Mouse (Mus musculus): Measurements from ENCODE around the gene Ripor3.

Ripor3 gene

DNA sequence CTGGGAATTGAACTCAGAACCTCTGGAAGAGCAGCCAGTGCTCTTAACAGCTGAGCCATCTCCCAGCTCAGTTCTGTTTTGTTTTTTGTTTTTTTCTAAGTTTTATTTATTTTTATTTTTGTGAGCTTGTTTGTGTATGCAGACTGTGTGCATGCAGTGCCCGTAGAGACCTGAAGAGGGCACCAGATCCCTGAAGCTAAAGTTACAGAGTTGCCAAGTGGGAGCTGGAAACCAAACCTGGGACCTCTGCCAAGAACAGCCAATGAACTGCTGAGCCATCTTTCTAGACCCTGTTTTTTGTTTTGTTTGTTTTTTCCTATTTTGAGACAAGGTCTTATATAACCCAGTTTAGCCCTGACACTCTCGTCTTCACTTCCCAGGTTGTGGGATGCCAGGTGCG, 18.0 kb upstream of the Ripor3 start:
- no peak for DNase-seq (ENCODE audit: low read depth, low spot score)

DNA sequence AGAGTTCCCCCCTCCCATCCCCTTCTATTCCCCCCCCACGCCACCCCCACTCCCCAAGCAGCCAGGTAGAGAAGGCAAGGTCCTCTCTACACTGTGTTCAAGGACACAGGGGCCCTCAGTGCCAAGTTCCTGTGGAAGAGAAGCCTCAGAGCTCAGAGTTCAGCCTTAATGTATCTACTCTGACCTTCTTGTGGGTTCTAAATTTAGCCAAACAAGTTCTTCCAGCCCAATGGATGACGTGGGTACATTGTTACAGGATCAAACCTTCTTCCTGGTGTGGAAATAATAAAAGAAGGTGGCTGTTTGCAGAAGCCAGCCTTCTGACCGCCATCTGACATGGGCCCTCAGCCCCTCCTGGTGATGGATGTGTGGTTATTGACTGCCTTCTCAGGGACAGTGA, 16.0 kb upstream of the Ripor3 start:
- DNase-seq (ENCODE audit: low read depth, low spot score) = no peak

GRCm38 (mm10) chr2:168025882-168026281, 15.5 kb upstream of the Ripor3 start:
- no peak for DNase-seq (ENCODE audit: low read depth, low spot score)

- no peak for DNase-seq (ENCODE audit: low read depth, low spot score)
Observed at GRCm38 (mm10) chr2:168025174-168025573, 14.8 kb upstream of the Ripor3 start.

DNA sequence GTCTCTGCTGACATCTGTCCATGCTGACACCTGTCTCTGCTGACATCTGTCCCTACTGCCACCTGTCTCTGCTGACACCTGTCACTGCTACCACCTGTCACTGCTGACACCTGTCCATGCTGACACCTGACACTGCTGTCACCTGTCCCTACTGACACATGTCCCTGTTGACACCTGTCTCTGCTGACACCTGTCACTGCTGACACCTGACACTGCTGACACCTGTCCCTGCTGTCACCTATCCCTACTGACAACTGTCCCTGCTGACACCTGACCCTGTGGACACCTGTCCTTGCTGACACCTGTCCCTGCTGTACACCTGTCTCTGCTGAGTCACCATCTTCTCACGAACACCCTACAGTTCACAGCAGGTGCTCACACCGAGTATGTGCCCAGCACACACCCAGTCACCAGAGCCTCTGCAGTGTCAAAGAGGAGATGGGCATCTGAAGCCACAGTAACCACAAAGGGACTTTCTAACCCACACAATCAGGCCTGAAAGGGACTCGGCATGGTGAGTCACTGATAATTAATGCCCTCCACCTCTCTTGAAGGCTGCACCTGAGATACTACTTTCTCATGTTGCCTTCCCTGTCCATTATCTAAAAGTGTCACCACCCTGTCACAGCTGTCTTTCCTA, 13.5 kb upstream of the Ripor3 start:
- no peak for DNase-seq (ENCODE audit: low read depth, low spot score)

DNA sequence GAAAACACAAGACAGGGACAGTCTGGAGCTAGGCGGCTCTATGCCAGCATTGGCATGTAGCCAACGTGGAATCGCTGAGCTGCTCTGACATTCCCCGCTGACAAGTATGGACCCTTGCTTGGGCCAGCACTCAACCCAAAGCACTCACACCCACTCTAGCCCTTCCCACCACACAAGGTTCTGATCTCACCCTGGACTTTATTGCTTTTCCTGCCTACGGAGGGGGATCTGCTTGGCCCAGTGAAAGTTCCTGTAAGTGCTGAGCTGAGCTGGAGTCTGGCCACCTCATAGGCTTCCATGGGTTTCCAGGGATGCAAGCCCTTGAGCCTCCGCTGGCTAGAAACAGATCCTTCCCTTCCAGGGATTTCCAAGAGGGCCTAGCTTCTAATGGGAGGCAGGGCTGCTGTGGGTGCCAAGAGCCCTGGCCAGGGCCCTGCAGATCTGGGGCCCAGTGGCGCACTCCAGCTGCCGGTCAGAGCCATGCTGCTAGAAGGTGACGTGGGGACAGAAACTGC, 8.8 kb upstream of the Ripor3 start:
- no peak for DNase-seq (ENCODE audit: low read depth, low spot score)

DNA sequence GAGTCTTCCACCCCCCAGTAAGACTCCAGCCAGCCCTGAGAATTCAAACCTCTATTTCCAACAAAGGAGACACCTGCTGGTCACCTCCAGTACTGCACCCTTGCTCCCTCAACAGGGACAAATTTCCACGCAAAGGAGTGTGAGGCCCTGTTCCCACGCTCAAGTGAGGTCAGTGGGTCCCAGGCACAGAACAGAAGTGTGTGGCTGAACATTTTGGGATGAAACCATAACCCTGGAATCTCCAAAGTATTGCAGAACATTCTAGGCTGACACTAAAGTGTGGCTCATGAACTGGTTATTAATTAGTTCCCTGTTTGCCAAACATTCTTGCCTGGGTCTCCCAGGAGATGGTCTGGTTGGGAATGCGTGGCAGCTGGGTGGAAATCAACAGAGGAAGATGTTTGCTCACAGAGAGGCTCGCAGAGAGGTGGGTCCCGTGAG, 6.6 kb upstream of the Ripor3 start:
- DNase-seq (ENCODE audit: low read depth, low spot score) = peak; percentile 49

DNA sequence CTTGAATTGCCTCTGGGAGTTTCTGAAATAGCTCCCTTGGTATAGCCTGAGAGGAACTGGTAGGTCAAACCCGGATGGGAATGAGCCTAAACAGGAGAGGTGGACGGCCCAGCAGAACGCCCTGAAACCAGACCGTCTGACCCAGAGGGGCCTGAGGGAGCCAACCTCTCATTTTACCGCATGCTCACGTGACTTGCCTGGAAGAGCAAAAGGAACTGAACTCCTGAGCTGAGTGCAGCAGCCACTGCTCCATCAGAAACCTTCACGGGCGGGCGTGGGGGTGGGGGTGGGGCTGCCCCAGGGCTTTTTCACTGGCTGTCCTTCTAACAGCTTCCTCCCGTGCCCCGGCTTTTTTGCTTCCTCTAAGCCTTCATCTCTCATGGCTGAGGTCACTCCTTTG, 475 bp upstream of the Ripor3 start:
- DNase-seq (ENCODE audit: low read depth, low spot score) = no peak

DNA sequence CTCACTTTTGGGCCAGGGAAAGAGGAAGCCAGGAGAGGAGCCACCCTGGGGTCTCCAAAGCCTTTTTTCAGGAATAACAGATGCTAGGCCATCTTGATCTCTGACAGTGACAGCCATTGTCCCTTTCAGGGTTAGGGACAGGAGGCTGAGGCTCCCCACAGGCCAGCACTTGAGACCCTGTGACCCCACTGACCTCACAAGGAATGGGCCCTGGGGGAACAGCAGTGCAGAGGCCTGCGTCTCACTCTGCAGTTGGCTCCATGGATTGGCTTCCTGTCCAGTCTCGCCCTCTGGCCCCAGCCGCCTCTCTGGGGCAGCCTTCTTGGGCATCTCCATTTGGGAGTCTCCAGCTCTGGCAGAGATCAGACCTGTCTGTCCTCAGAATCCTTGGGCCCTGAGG, 2.3 kb downstream of the Ripor3 start:
- DNase-seq (ENCODE audit: low read depth, low spot score) = no peak

DNA sequence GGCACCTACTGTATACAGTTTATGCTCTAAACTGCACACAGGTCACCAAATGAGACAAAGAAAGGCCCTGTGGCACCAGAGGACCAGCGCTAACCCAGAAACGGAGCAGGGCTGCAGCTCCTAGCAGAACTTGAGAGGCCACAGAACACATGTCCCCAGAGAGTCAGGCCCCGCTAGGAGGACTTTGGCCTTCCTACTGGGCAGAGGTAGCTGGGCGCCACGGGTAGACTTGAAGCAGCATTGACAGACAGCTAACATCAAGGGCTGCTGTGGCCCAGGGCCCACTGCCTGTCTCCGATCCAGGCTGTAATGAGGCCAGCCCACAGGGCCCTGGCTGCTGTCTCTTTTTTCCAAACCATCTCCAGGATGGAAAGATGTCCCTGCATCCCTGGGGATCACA, 3.9 kb downstream of the Ripor3 start:
- no peak for DNase-seq (ENCODE audit: low read depth, low spot score)

GRCm38 (mm10) chr2:168005616-168006015, 4.8 kb downstream of the Ripor3 start:
- no peak for DNase-seq (ENCODE audit: low read depth, low spot score)

- DNase-seq (ENCODE audit: low read depth, low spot score) = no peak
Observed at GRCm38 (mm10) chr2:168005005-168005404, 5.4 kb downstream of the Ripor3 start.

GRCm38 (mm10) chr2:168004369-168004768, 6.0 kb downstream of the Ripor3 start:
- no peak for DNase-seq (ENCODE audit: low read depth, low spot score)

DNA sequence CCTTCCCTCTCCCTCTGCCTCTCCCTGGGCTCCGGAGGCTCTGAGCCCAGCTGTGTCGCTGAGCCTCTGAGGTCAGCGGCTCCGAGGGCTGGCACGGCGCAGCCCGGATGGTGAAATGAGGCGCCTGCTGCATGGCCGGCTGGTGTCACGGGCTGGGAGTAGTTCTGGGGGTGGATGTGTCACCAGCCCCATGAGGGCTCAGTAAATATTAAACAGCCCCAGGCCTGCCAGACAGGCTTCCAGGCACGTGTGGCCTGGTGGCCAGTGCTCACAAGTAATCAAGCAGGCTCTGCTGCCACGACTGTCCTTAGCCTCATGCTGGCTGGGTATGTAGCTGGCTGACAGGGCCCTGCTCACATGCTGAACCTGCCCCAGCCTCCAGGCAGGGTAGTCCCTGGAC, 7.0 kb downstream of the Ripor3 start:
- DNase-seq (ENCODE audit: low read depth, low spot score) = no peak

- DNase-seq (ENCODE audit: low read depth, low spot score) = no peak
Observed at GRCm38 (mm10) chr2:168002884-168003283, 7.5 kb downstream of the Ripor3 start.

GRCm38 (mm10) chr2:168002188-168002587, 8.2 kb downstream of the Ripor3 start:
- no peak for DNase-seq (ENCODE audit: low read depth, low spot score)

GRCm38 (mm10) chr2:167999145-167999743, 11.2 kb downstream of the Ripor3 start:
- no peak for DNase-seq (ENCODE audit: low read depth, low spot score)

- no peak for DNase-seq (ENCODE audit: low read depth, low spot score)
Observed at GRCm38 (mm10) chr2:167997562-167997961, 12.9 kb downstream of the Ripor3 start.

DNA sequence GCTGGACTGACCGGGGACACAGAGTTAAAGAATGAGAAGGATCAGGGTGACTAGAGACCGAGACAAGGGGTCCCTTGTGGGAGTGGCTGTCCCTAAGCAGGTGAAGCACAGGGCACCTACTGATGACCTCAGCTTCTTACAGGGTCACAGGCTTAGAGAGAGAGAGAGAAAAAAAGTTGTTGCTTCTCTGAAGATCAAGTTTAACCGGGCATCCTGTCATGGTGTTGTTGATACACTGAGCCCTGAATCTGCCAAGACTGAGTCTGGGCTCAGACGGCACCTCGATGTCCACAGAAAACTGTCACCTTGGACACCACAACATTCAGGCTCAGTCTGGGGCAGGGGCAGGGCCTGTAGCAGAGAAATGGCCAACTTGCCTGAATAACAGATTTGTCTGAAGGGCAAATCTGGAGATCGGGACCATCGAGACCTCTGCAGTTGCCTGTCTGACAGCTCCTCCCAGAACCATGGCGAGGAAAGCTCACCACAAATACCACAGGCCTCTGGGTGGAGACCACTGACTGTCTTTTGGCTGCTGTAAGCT, 13.7 kb downstream of the Ripor3 start:
- no peak for DNase-seq (ENCODE audit: low read depth, low spot score)

- DNase-seq (ENCODE audit: low read depth, low spot score) = no peak
Observed at GRCm38 (mm10) chr2:167995870-167996635, 14.4 kb downstream of the Ripor3 start.

- DNase-seq (ENCODE audit: low read depth, low spot score) = no peak
Observed at GRCm38 (mm10) chr2:167993260-167993659, 17.2 kb downstream of the Ripor3 start.

DNA sequence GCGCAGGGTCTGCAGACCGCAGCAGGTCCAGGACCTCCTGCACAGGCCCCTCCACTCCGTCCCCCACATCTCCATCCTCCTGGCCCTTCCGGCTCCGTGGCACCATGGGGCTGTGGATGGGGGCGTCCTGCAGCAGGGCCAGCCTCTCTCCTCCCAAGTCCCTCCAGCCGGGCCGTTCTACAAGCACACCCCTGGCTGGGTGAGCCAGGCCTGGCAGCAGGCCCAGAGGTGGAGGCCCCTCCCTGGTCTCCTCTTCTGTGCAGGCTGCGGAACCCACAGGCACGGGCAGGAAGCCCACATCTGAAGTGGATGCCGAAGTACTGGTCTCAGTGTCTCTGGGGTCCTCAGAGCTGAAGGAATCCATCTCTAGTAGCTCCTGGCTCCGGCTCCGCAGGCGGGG, 21.1 kb downstream of the Ripor3 start:
- no peak for DNase-seq (ENCODE audit: low read depth, low spot score)
